Mouse (Mus musculus) cerebral cortex, adult 2 months (tissue): ENCODE data around the gene Bag6.

Source experiments
- WGBS: fragments of 180-500 bp; shearing (Covaris S2); methylation state at CpG from one replicate; pipeline ENCODE4 v1.1.7; 2018; 5-methylcytosine and 5-hydroxymethylcytosine counted together

Gene Bag6

DNA sequence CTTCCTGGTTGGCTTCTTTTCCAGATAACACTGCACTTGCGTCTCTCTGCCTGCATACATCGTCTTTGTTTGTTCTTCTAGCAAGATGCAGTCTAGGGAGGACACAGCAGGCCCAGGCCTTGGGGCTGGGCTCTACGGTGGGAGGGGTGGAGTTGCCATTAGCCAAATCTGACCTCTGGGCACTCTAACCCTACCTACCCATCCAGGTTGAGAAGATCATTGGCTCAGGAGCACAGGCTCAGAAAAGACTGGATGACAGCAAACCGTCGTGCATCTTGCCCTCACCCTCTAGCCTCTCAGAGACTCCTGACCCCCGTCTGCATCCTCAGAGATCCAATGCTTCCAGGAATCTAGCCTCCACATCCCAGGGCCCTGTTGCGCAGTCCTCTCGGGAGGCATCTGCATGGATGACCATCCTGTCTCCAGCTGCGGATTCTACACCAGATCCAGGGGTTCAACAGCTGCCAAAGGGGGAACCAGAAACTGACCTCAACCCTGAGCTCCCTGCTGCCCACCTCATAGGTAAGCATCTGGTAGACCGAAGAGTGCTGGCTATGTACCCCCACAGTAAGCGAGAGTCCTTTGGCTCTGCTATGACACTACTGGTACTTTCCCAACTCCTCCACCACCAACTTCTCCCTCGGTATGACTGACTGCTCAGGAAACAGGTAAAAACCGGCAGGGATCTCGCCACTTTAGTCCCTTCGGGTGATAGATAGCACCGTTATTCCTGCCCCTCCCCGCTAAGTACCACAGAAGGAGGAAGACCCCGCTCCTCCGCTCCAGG, 60.1 kb downstream of the Bag6 start:
- 45% methylated on average over 19 of the region's 19 CpGs for WGBS

DNA sequence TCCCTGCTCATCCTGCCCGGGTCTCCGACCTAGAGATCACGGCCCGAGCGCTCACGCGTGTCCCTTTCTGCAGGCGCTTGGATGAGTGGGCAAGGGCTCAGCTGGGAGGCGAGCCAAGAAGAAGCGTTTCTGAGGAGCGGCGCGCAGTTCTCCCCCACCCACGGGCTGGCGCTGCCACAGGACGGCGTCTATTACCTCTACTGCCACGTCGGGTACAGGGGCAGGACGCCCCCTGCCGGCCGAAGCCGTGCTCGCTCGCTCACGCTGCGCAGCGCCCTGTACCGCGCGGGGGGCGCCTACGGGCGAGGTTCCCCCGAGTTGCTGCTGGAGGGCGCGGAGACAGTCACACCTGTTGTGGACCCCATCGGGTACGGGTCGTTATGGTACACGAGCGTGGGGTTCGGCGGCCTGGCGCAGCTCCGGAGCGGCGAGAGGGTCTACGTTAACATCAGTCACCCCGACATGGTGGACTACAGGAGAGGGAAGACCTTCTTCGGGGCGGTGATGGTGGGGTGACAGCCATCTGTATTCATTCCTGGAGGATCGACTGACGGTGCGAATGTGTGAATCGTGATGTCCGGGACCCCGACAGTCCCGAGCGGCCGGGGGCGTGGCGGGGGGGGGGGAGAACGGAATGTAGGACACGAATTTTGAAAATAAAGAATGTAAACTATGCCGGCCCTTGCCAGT, 60.8 kb downstream of the Bag6 start:
- 2% methylated on average over 66 of the region's 66 CpGs for whole genome bisulfite sequencing

- 44% methylated on average over 9 of the region's 9 CpGs for WGBS
These were observed 61.3 kb downstream of the Bag6 start for GRCm38 (mm10) chr17:35196321-35196641.
